Mouse (Mus musculus) liver, embryonic 14.5 days (tissue): Measurements from ENCODE around the gene Unc13b.

Experiments used
- CTCF ChIP-seq: IDR thresholded peaks from 2 replicates; pipeline ENCODE4 v1.5.1; 2016; ENCODE audit warnings: antibody characterized with exemption, low read depth, control low read depth
- EP300 ChIP-seq: IDR thresholded peaks from 2 replicates; pipeline ENCODE4 v1.6.1; 2016; ENCODE audit warnings: antibody characterized with exemption, low read depth

- TF ChIP-seq EP300 (no peak), CTCF (no peak)
Observed at GRCm38 (mm10) chr4:43189381-43189780, 130.6 kb downstream of the Unc13b start.
